11 mouse cellular contexts compared by ENCODE assay signal in genomic region chr4:149998786-149999509, GRCm38 (mm10). TPM values are rescaled to one million over a fixed set of nuclear protein-coding genes. Genes with fewer than 3 reads are reported as not detected.
DNase-seq lines count a peak whose midpoint lies in the region; ATAC-seq and TF ChIP-seq lines count a peak whose summit lies in the region.
"Had no signal": no experiment of that assay in that cellular context is flagged by ENCODE, and none has a peak within 500 bp of the region (broad histone marks: within the 10 kb centered on the region; RNA-seq: fewer than 3 reads in every experiment).

No protein-coding gene starts in this region.

- peak overlapping the region; percentile 59; the same call in 1 of the 2 replicates for H3K4me2 ChIP-seq in lung, postnatal 0 days (replicated peaks; ENCODE audit: low read depth, low read length)
- H3K4me2 ChIP-seq: limb, embryonic 15.5 days; midbrain, embryonic 15.5 days had no signal

- 78% methylated on average over 14 of the region's 14 CpGs for WGBS in lung, postnatal 0 days

- no peaks in the 10 kb centered on the region for H3K9me3 ChIP-seq in lung, postnatal 0 days (ENCODE audit: low read length)
- H3K9me3 ChIP-seq: limb, embryonic 15.5 days; midbrain, embryonic 15.5 days had no signal

- H3K4me3 ChIP-seq in lung, postnatal 0 days (ENCODE audit: low read depth, low read length), result no peak overlapping the region
- H3K4me3 ChIP-seq: limb, embryonic 15.5 days; midbrain, embryonic 15.5 days had no signal

- H3K9ac ChIP-seq in lung, postnatal 0 days (replicated peaks; ENCODE audit: low read depth), result no peak overlapping the region
- H3K9ac ChIP-seq: limb, embryonic 15.5 days; midbrain, embryonic 15.5 days had no signal

- 0 out of 2 replicates have a peak, but pooled peaks cover 5% of the 10 kb centered on the region for H3K36me3 ChIP-seq in lung, postnatal 0 days (ENCODE audit: insufficient read depth, low read length)
- H3K36me3 ChIP-seq: limb, embryonic 15.5 days; midbrain, embryonic 15.5 days had no signal

- no peak for TF ChIP-seq CTCF in lung, postnatal 0 days (IDR thresholded peaks at IDR 0.05)

- DNase-seq in cerebellum, adult 11 months, result peak; percentile 49
- DNase-seq in cerebellum, postnatal 4 days (ENCODE audit: low spot score in 2 of 2), result no peak
- no peak for DNase-seq in lung, postnatal 0 days (ENCODE audit: low spot score)
- DNase-seq in lung, postnatal 25 days (ENCODE audit: low spot score), result no peak
- peak; percentile 66 for DNase-seq in heart, adult 8-10 months (ENCODE audit: low spot score)
- peak; percentile 95 for DNase-seq in skeletal muscle tissue, adult 2 months (ENCODE audit: low read depth, low spot score)
- DNase-seq in urinary bladder, postnatal 25 days (ENCODE audit: low spot score), result no peak
- DNase-seq in retina, postnatal 1 day, result no peak
- DNase-seq: right cerebral cortex, postnatal 14 days had no signal

- H3K27me3 ChIP-seq in lung, postnatal 0 days (replicated peaks; ENCODE audit: insufficient read depth, low read length), result no peaks in the 10 kb centered on the region
- H3K27me3 ChIP-seq: limb, embryonic 15.5 days; midbrain, embryonic 15.5 days had no signal

- H3K4me1 ChIP-seq in lung, postnatal 0 days (ENCODE audit: insufficient read depth, low read depth, low read length), result peaks cover 11% of the 10 kb centered on the region
- H3K4me1 ChIP-seq: midbrain, embryonic 15.5 days had no signal

- no peak for TF ChIP-seq EP300 in lung, postnatal 0 days (IDR thresholded peaks at IDR 0.05)

- no peak for ATAC-seq in lung, postnatal 0 days
- ATAC-seq: midbrain, embryonic 15.5 days had no signal

- H3K27ac ChIP-seq in lung, postnatal 0 days (ENCODE audit: low read length), result peak overlapping the region; percentile 14; the same call in 1 of the 2 replicates
- H3K27ac ChIP-seq: midbrain, embryonic 15.5 days had no signal

RNA-seq across cellular contexts. Expression of gene H6pd, which starts 9.9 kb away (rescaled TPM):
- polyA plus RNA-seq in lung, postnatal 0 days (2015; fragmentation: Nextera tagmentation; extraction: Ambion mirVana), result 44.8 and 45.8 TPM in 2 replicates
- 10 to 100 TPM; 37.5 to 44.8 (median 41.2) TPM for total RNA-seq in heart, adult 8-10 months (2022)

RNA-seq across cellular contexts. Expression of gene Spsb1, which starts 44.1 kb away (rescaled TPM):
- 14.6 and 19.2 TPM in 2 replicates for polyA plus RNA-seq in lung, postnatal 0 days (2015; fragmentation: Nextera tagmentation; extraction: Ambion mirVana)
- total RNA-seq in heart, adult 8-10 months (2022), result 10 to 100 TPM; 24.7 to 43.0 (median 31.0) TPM

Comparison
In these comparisons a context has a peak if more than half of its experiments do, and no peak if none do; other contexts are left out.
1. DNase-seq: peak in cerebellum, adult 11 months (single experiment), heart, adult 8-10 months (single experiment) and skeletal muscle tissue, adult 2 months (single experiment); none in cerebellum, postnatal 4 days (0 of 2), lung, postnatal 0 days (single experiment), lung, postnatal 25 days (single experiment), urinary bladder, postnatal 25 days (single experiment) and retina, postnatal 1 day (single experiment).